Mouse (Mus musculus): ENCODE measurements around the gene Ccdc18.
"Not testable (repeated sequence)": the region's sequence is repeated elsewhere in the genome, so short reads cannot be mapped to it uniquely, and the experiment has no call there.

The Ccdc18 gene

DNA sequence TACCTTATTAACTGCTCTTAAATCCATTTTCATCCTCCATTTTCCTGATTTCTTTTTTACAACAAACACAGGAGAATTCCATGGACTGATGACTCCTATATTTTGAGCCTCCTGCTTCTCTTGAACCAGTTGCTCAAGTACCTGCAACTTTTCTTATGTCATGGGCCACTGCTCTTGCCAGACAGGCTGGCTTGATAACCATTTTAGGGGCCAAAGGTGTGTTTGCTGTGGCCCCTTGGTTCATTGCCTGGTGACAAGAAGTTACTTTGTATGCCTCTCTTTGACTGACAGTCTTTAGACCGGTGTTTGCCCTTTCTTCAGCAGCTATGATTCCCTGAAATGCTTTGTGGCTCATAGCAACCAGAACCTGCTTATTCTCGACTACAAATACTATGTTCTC is 117.4 kb downstream of the Ccdc18 start:
- ATAC-seq (ENCODE audit: insufficient number of reproducible peaks, low FRiP score, low TSS enrichment), result no peak

- ATAC-seq (ENCODE audit: insufficient number of reproducible peaks, low FRiP score, low TSS enrichment), result no peak
Observed at GRCm38 (mm10) chr5:108255259-108255658, 122.6 kb downstream of the Ccdc18 start.

DNA sequence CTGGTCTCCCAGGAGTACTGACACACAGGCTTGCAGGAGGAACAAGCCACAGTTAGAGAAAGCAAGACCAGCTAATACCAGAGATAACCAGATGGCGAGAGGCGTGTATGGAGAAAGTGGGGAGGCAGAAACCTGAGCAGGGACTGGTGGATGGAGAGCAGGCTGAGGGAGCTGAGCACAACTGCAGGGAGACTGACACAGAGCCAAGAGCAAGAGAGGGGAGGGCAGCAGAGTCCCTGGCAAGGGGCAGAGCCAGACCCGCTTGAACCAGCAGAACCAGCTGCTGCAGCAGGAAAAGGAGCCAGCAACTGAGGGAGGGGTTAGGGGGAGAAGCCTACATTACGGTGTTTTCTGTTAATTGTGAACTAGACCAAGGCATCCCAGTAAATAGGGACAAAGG is 130.0 kb downstream of the Ccdc18 start:
- peak; percentile 15; the same call in 1 of the 2 replicates for ATAC-seq (ENCODE audit: insufficient number of reproducible peaks, low FRiP score, low TSS enrichment)

DNA sequence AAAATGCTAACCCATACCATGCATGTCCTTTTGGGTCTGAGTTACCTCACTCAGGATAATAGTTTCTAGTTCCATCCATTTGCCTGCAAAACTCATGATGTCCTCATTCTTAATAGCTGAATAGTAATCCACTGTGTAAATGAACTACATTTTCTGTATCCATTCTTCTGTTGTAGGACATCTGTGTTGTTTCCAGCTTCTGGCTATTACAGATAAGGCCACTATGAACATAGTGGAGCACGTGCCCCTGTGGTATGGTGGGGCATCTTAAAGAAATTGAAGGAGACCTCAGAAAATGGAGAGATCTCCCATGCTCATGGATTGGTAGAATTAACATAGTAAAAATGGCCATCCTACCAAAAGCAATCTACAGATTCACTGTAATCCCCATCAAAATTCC is 131.1 kb downstream of the Ccdc18 start:
- not testable (repeated sequence) for ATAC-seq (ENCODE audit: insufficient number of reproducible peaks, low FRiP score, low TSS enrichment)

DNA sequence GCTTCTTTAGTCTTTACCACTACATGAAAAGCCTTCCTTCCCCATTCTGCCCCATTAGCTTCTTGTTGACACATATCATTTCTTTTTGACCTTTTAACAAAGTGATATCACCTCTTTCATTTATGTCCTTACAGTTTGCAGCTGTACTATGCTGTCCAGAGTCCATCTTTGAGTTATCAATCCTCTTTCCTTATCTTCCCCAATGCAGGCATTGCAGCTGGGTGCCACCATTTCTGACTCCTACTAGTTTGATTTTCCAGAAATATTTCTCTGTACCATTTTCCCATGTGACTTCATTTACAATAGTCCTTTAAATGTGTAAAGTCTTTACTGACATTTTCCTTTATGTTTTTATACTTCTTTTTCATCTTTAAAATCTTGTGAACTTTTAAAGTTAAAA is 134.3 kb downstream of the Ccdc18 start:
- no peak for ATAC-seq (ENCODE audit: insufficient number of reproducible peaks, low FRiP score, low TSS enrichment)

GRCm38 (mm10) chr5:108268127-108269062 is 135.7 kb downstream of the Ccdc18 start, which contains the start of gene Dr1:
Gene Dr1, plus strand, starts transcription at chr5:108268897.
- ATAC-seq (ENCODE audit: insufficient number of reproducible peaks, low FRiP score, low TSS enrichment), result peak; percentile 95

GRCm38 (mm10) chr5:108269063-108269810 is 136.6 kb downstream of the Ccdc18 start:
- no peak; the same call in 1 of the 2 replicates for ATAC-seq (ENCODE audit: insufficient number of reproducible peaks, low FRiP score, low TSS enrichment)

DNA sequence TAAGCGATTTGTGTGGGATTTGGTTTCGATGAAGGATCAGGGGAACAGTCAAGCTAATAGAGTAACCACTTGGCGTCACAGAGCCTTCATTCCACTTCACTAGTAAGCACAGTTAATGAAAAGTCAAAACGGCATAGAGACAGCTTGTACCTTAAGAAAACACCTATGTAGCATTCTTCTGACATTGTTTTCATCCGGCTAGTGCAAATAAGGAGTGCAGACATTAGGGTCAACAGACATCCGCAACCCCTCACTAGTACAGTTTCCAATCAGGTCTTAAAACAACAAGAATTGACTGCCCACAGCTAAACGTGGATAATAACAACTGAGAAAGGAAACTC is 137.1 kb downstream of the Ccdc18 start:
- no peak for ATAC-seq (ENCODE audit: insufficient number of reproducible peaks, low FRiP score, low TSS enrichment)

- ATAC-seq (ENCODE audit: insufficient number of reproducible peaks, low FRiP score, low TSS enrichment), result no peak
Observed at GRCm38 (mm10) chr5:108270415-108270814, 137.7 kb downstream of the Ccdc18 start.

- ATAC-seq (ENCODE audit: insufficient number of reproducible peaks, low FRiP score, low TSS enrichment), result not testable (repeated sequence)
Observed at GRCm38 (mm10) chr5:108271345-108271744, 138.7 kb downstream of the Ccdc18 start.

All from cerebellum, adult (tissue).